Mouse (Mus musculus): ENCODE measurements around the gene Prim2. TPM values are rescaled to one million over a fixed set of nuclear protein-coding genes. Genes with fewer than 3 reads are reported as not detected.

Prim2 gene
- 41.9 and 47.9 TPM in 2 replicates for polyA plus RNA-seq (2014; fragmentation: Nextera tagmentation; extraction: Ambion mirVana)

DNA sequence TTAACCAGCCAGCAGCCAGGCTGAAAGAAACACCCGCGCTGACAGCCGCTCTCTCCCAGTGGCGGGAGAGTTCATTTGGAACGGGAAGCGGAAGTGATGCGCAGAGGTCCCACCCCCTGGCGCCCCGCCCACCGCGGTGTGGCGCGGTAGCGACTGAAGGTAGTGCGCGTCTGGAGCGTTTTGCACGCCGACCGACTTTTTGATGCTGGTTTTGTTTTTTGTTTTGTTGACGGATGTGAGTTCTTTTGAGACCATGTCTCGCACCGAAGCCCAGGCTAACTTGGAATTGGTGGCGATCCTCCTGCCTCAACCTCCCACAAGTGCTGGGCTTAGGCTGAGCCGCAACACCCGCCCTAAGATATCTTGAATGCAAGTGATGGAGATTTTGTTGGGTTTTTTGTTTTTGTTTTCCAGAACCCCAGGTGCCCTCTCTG, at the start of gene Prim2:
TSS of gene Prim2 (minus strand) at position 88 of the 434 bp plus-strand sequence.
- peak; percentile 92 for DNase-seq (ENCODE audit: low spot score)
- peak within 1 kb of the TSS; percentile 56 for H3K27ac ChIP-seq (ENCODE audit: low read depth, low read length)
- no peaks in the 10 kb centered on the region for H3K27me3 ChIP-seq (ENCODE audit: control insufficient read depth, insufficient read depth, low read length)
- WGBS = under 1% methylated on average over 26 of the region's 26 CpGs
- H3K9me3 ChIP-seq (ENCODE audit: control insufficient read depth, low read length) = no peaks in the 10 kb centered on the region
- peak within 1 kb of the TSS; percentile 75 for H3K9ac ChIP-seq (ENCODE audit: low read length)
- H3K4me3 ChIP-seq (ENCODE audit: low read depth, low read length) = peak within 1 kb of the TSS; percentile 65
- H3K4me1 ChIP-seq (ENCODE audit: control insufficient read depth, insufficient read depth, low read length) = no peaks in the 10 kb centered on the region
- ATAC-seq (ENCODE audit: insufficient read depth, low FRiP score, low TSS enrichment) = peak; percentile 90
- H3K36me3 ChIP-seq (ENCODE audit: control insufficient read depth, insufficient read depth, low read length) = peaks cover 3% of the 10 kb centered on the region; the same call in 1 of the 2 replicates
- peak within 1 kb of the TSS; percentile 90 for H3K4me2 ChIP-seq (ENCODE audit: low read depth)

DNA sequence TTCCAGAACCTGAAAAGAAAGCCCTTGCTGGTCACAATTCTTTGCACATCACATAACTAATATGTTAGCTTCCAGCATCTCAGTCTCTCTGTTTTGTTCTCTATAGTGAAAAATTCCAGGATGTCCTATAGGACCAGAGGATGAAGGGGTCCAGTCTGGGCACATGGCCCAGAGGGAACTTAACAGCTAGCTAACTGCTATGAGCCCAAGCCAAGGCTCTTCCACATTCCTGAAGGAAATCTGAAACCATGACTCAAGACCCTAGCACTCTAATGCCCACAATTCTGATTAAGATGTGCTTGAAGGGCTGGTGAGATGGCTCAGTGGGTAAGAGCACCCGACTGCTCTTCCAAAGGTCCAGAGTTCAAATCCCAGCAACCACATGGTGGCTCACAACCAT, 48.0 kb upstream of the Prim2 start:
- Histone ChIP-seq H3K4me1 (ENCODE audit: control insufficient read depth, insufficient read depth, low read length) (no peaks in the 10 kb centered on the region), H3K9ac (ENCODE audit: low read length) (no peak overlapping the region), H3K9me3 (ENCODE audit: control insufficient read depth, low read length) (no peaks in the 10 kb centered on the region), H3K4me2 (ENCODE audit: low read depth) (no peak overlapping the region), H3K27ac (ENCODE audit: low read depth, low read length) (no peak overlapping the region), H3K36me3 (ENCODE audit: control insufficient read depth, insufficient read depth, low read length) (no peaks in the 10 kb centered on the region), H3K27me3 (ENCODE audit: control insufficient read depth, insufficient read depth, low read length) (no peaks in the 10 kb centered on the region), H3K4me3 (ENCODE audit: low read depth, low read length) (no peak overlapping the region)
- WGBS = 93% methylated on average over 1 of the region's 1 CpGs
- no peak for ATAC-seq (ENCODE audit: insufficient read depth, low FRiP score, low TSS enrichment)
- no peak for DNase-seq (ENCODE audit: low spot score)

DNA sequence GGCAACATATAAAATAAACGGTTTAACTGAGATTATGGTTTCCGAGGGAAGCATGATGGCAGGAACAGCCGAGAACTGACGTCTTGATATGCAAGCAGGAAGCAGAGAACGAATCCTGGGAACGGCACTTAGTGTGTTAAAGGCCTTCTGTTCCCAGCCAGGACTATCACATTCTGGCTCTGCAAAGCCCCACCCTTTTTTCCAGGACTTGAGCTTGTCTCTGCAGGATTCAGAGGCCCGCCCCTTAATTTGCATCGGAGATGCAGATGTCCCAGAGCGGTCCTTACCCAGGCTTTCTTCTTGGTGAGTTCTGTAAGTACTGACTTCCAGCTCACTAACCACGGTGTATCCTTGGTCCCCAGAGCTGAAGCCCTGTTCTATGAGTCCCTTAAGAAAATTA, 45.2 kb upstream of the Prim2 start:
- Histone ChIP-seq H3K9ac (ENCODE audit: low read length) (no peak overlapping the region), H3K27ac (ENCODE audit: low read depth, low read length) (no peak overlapping the region), H3K4me3 (ENCODE audit: low read depth, low read length) (no peak overlapping the region), H3K36me3 (ENCODE audit: control insufficient read depth, insufficient read depth, low read length) (no peaks in the 10 kb centered on the region), H3K27me3 (ENCODE audit: control insufficient read depth, insufficient read depth, low read length) (no peaks in the 10 kb centered on the region), H3K4me2 (ENCODE audit: low read depth) (peak overlapping the region; percentile 15; the same call in 1 of the 2 replicates), H3K9me3 (ENCODE audit: control insufficient read depth, low read length) (no peaks in the 10 kb centered on the region), H3K4me1 (ENCODE audit: control insufficient read depth, insufficient read depth, low read length) (no peaks in the 10 kb centered on the region)
- 5% methylated on average over 10 of the region's 10 CpGs for WGBS
- ATAC-seq (ENCODE audit: insufficient read depth, low FRiP score, low TSS enrichment) (0 out of 2 replicates have a peak, but pooled peaks have one; percentile 46), DNase-seq (ENCODE audit: low spot score) (peak; percentile 51)

DNA sequence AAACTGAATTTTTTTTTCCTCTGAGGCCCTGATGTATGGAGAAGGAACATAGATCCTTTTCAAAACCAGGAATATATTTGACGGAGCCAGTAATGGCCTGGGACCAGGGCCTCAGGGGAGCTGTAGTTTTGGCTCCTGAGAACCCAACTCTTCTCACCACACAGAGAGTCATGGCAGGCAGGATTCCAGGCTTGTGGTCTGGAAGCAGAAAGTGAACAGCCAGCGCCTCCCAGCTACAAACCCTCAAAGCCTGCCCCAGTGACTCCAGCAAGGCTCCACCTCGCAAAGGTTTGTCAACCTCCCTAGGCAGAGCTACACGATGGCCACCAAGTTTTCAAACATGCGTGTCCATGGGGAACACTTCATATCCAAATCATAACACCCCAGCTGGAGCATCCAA, 42.4 kb upstream of the Prim2 start:
- ATAC-seq (ENCODE audit: insufficient read depth, low FRiP score, low TSS enrichment) = no peak

DNA sequence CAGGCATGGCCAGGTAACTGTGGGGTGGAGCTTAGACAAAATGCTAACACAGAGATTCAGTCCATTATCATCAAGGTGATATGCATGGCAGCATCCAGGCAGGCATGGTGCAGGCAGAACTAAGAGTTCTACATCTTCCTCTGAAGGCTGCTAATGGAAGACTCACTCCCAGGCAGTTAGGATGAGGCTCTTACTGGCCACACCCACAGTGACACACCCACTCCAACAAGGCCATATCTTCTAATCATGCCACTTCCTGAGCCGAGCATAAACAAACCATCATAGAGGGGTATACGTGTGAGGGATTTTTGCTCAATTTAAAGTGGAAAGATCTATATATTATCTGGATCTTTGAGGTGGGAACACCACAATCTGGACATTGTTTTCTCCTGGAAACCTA, 40.0 kb upstream of the Prim2 start:
- Histone ChIP-seq H3K9me3 (ENCODE audit: control insufficient read depth, low read length) (no peaks in the 10 kb centered on the region), H3K4me3 (ENCODE audit: low read depth, low read length) (no peak overlapping the region), H3K36me3 (ENCODE audit: control insufficient read depth, insufficient read depth, low read length) (no peaks in the 10 kb centered on the region), H3K27ac (ENCODE audit: low read depth, low read length) (no peak overlapping the region), H3K4me1 (ENCODE audit: control insufficient read depth, insufficient read depth, low read length) (no peaks in the 10 kb centered on the region), H3K27me3 (ENCODE audit: control insufficient read depth, insufficient read depth, low read length) (no peaks in the 10 kb centered on the region), H3K9ac (ENCODE audit: low read length) (no peak overlapping the region), H3K4me2 (ENCODE audit: low read depth) (no peak overlapping the region)
- 78% methylated on average over 2 of the region's 2 CpGs for WGBS
- ATAC-seq (ENCODE audit: insufficient read depth, low FRiP score, low TSS enrichment) (no peak), DNase-seq (ENCODE audit: low spot score) (no peak)

More for the DNA sequence above, 42.4 kb upstream of the Prim2 start:
- Histone ChIP-seq H3K27ac (ENCODE audit: low read depth, low read length) (no peak overlapping the region), H3K4me1 (ENCODE audit: control insufficient read depth, insufficient read depth, low read length) (no peaks in the 10 kb centered on the region), H3K9ac (ENCODE audit: low read length) (no peak overlapping the region), H3K36me3 (ENCODE audit: control insufficient read depth, insufficient read depth, low read length) (no peaks in the 10 kb centered on the region), H3K4me2 (ENCODE audit: low read depth) (no peak overlapping the region), H3K9me3 (ENCODE audit: control insufficient read depth, low read length) (no peaks in the 10 kb centered on the region), H3K4me3 (ENCODE audit: low read depth, low read length) (no peak overlapping the region), H3K27me3 (ENCODE audit: control insufficient read depth, insufficient read depth, low read length) (no peaks in the 10 kb centered on the region)
- no peak for DNase-seq (ENCODE audit: low spot score)
- whole genome bisulfite sequencing = 92% methylated on average over 5 of the region's 5 CpGs

DNA sequence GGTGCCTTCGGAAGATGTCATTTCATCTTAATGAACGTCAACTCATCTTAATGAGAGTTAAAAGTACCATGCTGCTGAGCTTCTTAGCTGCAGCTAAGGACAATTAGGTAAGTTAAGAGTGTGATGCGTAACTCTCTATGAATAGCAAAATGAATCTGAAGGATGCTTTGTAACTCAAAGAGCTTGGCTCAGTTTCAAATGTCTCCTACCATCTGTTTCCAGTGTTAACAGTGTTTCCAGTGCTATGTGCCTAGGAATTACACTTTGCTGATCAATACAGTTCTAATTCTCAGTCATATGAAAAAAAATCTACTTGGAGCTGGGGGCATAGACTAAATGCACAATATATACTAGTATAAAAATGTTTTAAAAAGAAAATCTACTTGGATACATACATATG, 31.6 kb upstream of the Prim2 start:
- 95% methylated on average over 3 of the region's 3 CpGs for WGBS
- Histone ChIP-seq H3K27me3 (ENCODE audit: control insufficient read depth, insufficient read depth, low read length) (no peaks in the 10 kb centered on the region), H3K9me3 (ENCODE audit: control insufficient read depth, low read length) (no peaks in the 10 kb centered on the region), H3K9ac (ENCODE audit: low read length) (no peak overlapping the region), H3K4me1 (ENCODE audit: control insufficient read depth, insufficient read depth, low read length) (no peaks in the 10 kb centered on the region), H3K4me2 (ENCODE audit: low read depth) (no peak overlapping the region), H3K36me3 (ENCODE audit: control insufficient read depth, insufficient read depth, low read length) (no peaks in the 10 kb centered on the region), H3K27ac (ENCODE audit: low read depth, low read length) (no peak overlapping the region), H3K4me3 (ENCODE audit: low read depth, low read length) (no peak overlapping the region)
- no peak for DNase-seq (ENCODE audit: low spot score)
- no peak for ATAC-seq (ENCODE audit: insufficient read depth, low FRiP score, low TSS enrichment)

DNA sequence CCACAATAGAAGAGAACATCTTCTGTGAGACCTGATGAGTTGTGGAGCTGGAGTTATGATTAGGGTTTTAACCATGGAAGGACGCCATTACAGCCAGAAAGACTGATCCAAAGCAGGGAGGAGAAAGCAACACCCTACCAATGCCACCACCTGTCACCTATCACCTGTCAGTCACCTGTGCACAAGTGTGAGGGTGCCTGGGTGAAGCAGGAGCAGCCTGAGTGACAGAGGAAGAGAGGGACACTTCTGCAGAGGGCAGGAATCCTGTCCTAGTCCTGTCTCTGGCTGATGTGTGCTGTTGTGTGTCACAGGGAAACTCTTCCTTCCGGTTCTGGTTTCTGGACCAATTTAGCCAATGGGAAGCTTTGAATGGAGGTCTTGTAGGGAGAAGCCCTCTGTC, 26.4 kb upstream of the Prim2 start:
- Histone ChIP-seq H3K36me3 (ENCODE audit: control insufficient read depth, insufficient read depth, low read length) (no peaks in the 10 kb centered on the region), H3K4me3 (ENCODE audit: low read depth, low read length) (no peak overlapping the region)

DNA sequence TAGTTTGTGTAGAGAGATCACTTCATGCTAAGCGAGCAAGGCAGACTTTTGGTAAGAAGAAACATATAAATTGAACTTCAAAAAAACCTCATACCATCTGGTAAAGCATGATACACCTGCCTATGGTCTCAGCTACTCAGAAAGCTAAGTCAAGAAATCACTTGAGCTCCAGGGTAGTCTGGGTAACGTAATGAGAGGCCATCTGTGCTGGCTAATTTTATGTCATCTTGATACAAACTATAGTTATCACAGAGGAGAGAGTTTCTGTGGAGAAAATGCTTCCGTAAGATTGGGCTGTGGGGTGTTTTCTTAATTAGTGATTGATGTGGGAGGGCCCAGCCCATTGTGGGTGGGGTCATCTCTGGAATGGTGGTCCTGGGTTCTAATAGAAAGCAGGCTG, 24.3 kb upstream of the Prim2 start:
- no peaks in the 10 kb centered on the region for H3K4me1 ChIP-seq (ENCODE audit: control insufficient read depth, insufficient read depth, low read length)
- ATAC-seq (ENCODE audit: insufficient read depth, low FRiP score, low TSS enrichment) = no peak

More for the DNA sequence above, 26.4 kb upstream of the Prim2 start:
- Histone ChIP-seq H3K27me3 (ENCODE audit: control insufficient read depth, insufficient read depth, low read length) (no peaks in the 10 kb centered on the region), H3K4me1 (ENCODE audit: control insufficient read depth, insufficient read depth, low read length) (no peaks in the 10 kb centered on the region), H3K4me2 (ENCODE audit: low read depth) (no peak overlapping the region), H3K9me3 (ENCODE audit: control insufficient read depth, low read length) (no peaks in the 10 kb centered on the region), H3K9ac (ENCODE audit: low read length) (no peak overlapping the region), H3K27ac (ENCODE audit: low read depth, low read length) (no peak overlapping the region)
- ATAC-seq (ENCODE audit: insufficient read depth, low FRiP score, low TSS enrichment) = no peak
- DNase-seq (ENCODE audit: low spot score) = no peak
- WGBS = 81% methylated on average over 2 of the region's 2 CpGs

DNA sequence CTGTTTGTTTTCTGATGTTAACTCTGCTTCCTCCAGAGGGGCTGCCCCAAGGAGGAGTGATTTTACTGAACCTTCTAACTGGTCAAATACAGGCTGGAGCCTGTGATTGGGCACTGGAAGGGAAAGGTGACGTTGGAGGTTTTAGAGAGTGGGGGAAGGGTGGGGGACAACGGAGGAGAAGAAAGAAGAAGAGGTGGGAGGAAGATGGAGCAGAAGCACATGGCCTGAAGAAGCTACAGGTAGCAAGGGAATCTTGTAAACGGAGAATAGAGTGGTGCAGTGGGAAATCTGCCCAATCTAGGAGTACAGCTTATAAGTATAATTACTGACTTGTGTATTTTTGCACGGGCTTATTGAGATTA, 20.5 kb upstream of the Prim2 start:
- WGBS = 59% methylated on average over 4 of the region's 4 CpGs
- no peaks in the 10 kb centered on the region for H3K9me3 ChIP-seq (ENCODE audit: control insufficient read depth, low read length)
- H3K9ac ChIP-seq (ENCODE audit: low read length) = no peak overlapping the region
- no peak overlapping the region for H3K4me2 ChIP-seq (ENCODE audit: low read depth)
- no peak overlapping the region for H3K4me3 ChIP-seq (ENCODE audit: low read depth, low read length)
- no peak for ATAC-seq (ENCODE audit: insufficient read depth, low FRiP score, low TSS enrichment)
- no peak for DNase-seq (ENCODE audit: low spot score)
- no peaks in the 10 kb centered on the region for H3K4me1 ChIP-seq (ENCODE audit: control insufficient read depth, insufficient read depth, low read length)
- H3K27me3 ChIP-seq (ENCODE audit: control insufficient read depth, insufficient read depth, low read length) = no peaks in the 10 kb centered on the region
- no peak overlapping the region for H3K27ac ChIP-seq (ENCODE audit: low read depth, low read length)
- no peaks in the 10 kb centered on the region for H3K36me3 ChIP-seq (ENCODE audit: control insufficient read depth, insufficient read depth, low read length)

More for the DNA sequence above, 24.3 kb upstream of the Prim2 start:
- Histone ChIP-seq H3K9ac (ENCODE audit: low read length) (no peak overlapping the region), H3K36me3 (ENCODE audit: control insufficient read depth, insufficient read depth, low read length) (no peaks in the 10 kb centered on the region), H3K4me2 (ENCODE audit: low read depth) (no peak overlapping the region), H3K9me3 (ENCODE audit: control insufficient read depth, low read length) (no peaks in the 10 kb centered on the region), H3K27me3 (ENCODE audit: control insufficient read depth, insufficient read depth, low read length) (no peaks in the 10 kb centered on the region), H3K27ac (ENCODE audit: low read depth, low read length) (no peak overlapping the region), H3K4me3 (ENCODE audit: low read depth, low read length) (no peak overlapping the region)
- 89% methylated on average over 3 of the region's 3 CpGs for WGBS
- no peak for DNase-seq (ENCODE audit: low spot score)

Data from neural tube, embryonic 11.5 days (tissue).